Mouse (Mus musculus) heart, embryonic 16.5 days (tissue): ENCODE data around the gene Tmem235. TPM values are rescaled to one million over a fixed set of nuclear protein-coding genes. Genes with fewer than 3 reads are reported as not detected.
"Not testable (repeated sequence)": the region's sequence is repeated elsewhere in the genome, so short reads cannot be mapped to it uniquely, and the experiment has no call there.

Experiments used
- ATAC-seq: fragments of 200-750 bp; cut with Nextera tagmentation; replicated peaks from 2 replicates; pipeline ENCODE4 v1.8.0; 2017; ENCODE audit warnings: moderate number of reproducible peaks; ENCODE audit not compliant: insufficient read depth, low FRiP score; ENCODE audit errors: extremely low read depth
- H3K27ac ChIP-seq: fragments of 300-500 bp; sonication (generic); 2 replicates; pipeline ENCODE4 v1.5.1; 2014; ENCODE audit warnings: mild to moderate bottlenecking, low read length, control low read depth, moderate library complexity
- H3K27me3 ChIP-seq: fragments of 300-500 bp; sonication (generic); 2 replicates; pipeline ENCODE4 v1.6.1; 2014; ENCODE audit warnings: low read length, mixed read lengths; ENCODE audit not compliant: control insufficient read depth, insufficient read depth
- H3K36me3 ChIP-seq: fragments of 300-500 bp; sonication (generic); 2 replicates; pipeline ENCODE4 v1.6.1; 2014; ENCODE audit not compliant: control insufficient read depth, insufficient read depth
- H3K4me1 ChIP-seq: fragments of 300-500 bp; sonication (generic); 2 replicates; pipeline ENCODE4 v1.6.1; 2014; ENCODE audit warnings: low read length, mixed read lengths; ENCODE audit not compliant: control insufficient read depth, insufficient read depth
- H3K4me2 ChIP-seq: fragments of 300-500 bp; sonication (generic); 2 replicates; pipeline ENCODE4 v1.6.1; 2014; ENCODE audit warnings: low read depth, mild to moderate bottlenecking, control low read depth, low read length
- H3K4me3 ChIP-seq: fragments of 300-500 bp; sonication (generic); 2 replicates; pipeline ENCODE4 v1.5.1; 2014; ENCODE audit warnings: mild to moderate bottlenecking, control low read depth, low read length
- H3K9ac ChIP-seq: fragments of 300-500 bp; sonication (generic); 2 replicates; pipeline ENCODE4 v1.6.1; 2014; ENCODE audit warnings: low read length, control low read depth
- H3K9me3 ChIP-seq: fragments of 300-500 bp; sonication (generic); replicated peaks from 2 replicates; pipeline ENCODE4 v1.6.1; 2016; ENCODE audit warnings: low read length; ENCODE audit not compliant: control insufficient read depth
- WGBS: fragments of 180-500 bp; shearing (Covaris S2); extraction: QIAGEN DNeasy Blood & Tissue Kit; methylation state at CpG from one replicate; pipeline ENCODE4 v1.1.7; 2014; 5-methylcytosine and 5-hydroxymethylcytosine counted together
- polyA plus RNA-seq: library from polyadenylated mRNA; unstranded; fragments of >200 nt; fragmentation: Nextera tagmentation; extraction: Ambion mirVana; gene quantifications from 2 replicates; pipeline ENCODE4 v1.2.1, GENCODE M21; 2015

Gene Tmem235
- not detected in 2 replicates for polyA plus RNA-seq

GRCm38 (mm10) chr11:117860601-117861000 lies at the start of gene Tmem235:
Gene Tmem235 (plus strand): TSS chr11:117860752.
- Histone ChIP-seq H3K4me3 (no peak within 1 kb of the TSS), H3K4me1 (no peaks in the 10 kb centered on the region), H3K9me3 (no peaks in the 10 kb centered on the region), H3K9ac (0 out of 2 replicates have a peak within 1 kb of the TSS, but pooled peaks have one; percentile 1), H3K36me3 (peaks cover 18% of the 10 kb centered on the region), H3K4me2 (peak within 1 kb of the TSS; percentile 10; the same call in 1 of the 2 replicates), H3K27me3 (peaks cover 26% of the 10 kb centered on the region), H3K27ac (no peak within 1 kb of the TSS)
- no peak for ATAC-seq
- WGBS: 5% methylated on average over 23 of the region's 23 CpGs

GRCm38 (mm10) chr11:117813867-117814266 lies 46.7 kb upstream of the Tmem235 start:
- no peak overlapping the region for H3K4me2 ChIP-seq
- H3K4me3 ChIP-seq: no peak overlapping the region
- H3K9me3 ChIP-seq: no peaks in the 10 kb centered on the region
- peaks cover 42% of the 10 kb centered on the region for H3K36me3 ChIP-seq
- H3K27me3 ChIP-seq: no peaks in the 10 kb centered on the region
- no peak overlapping the region for H3K9ac ChIP-seq
- 45% methylated on average over 5 of the region's 5 CpGs for WGBS
- H3K4me1 ChIP-seq: peaks cover 42% of the 10 kb centered on the region
- ATAC-seq: no peak
- H3K27ac ChIP-seq: peak overlapping the region; percentile 41; the same call in 1 of the 2 replicates

- Histone ChIP-seq H3K4me2 (no peak overlapping the region), H3K9ac (no peak overlapping the region; the same call in 1 of the 2 replicates), H3K4me3 (no peak overlapping the region), H3K27me3 (no peaks in the 10 kb centered on the region), H3K9me3 (no peaks in the 10 kb centered on the region), H3K4me1 (peaks cover 45% of the 10 kb centered on the region), H3K36me3 (peaks cover 45% of the 10 kb centered on the region), H3K27ac (peak overlapping the region; percentile 60)
- ATAC-seq: no peak
- 82% methylated on average over 6 of the region's 6 CpGs for WGBS
These were observed 45.7 kb upstream of the Tmem235 start for GRCm38 (mm10) chr11:117814704-117815366.

GRCm38 (mm10) chr11:117815850-117816249 lies 44.7 kb upstream of the Tmem235 start:
- Histone ChIP-seq H3K4me1 (peaks cover 46% of the 10 kb centered on the region), H3K36me3 (peaks cover 53% of the 10 kb centered on the region)
- H3K4me2 ChIP-seq, H3K27me3 ChIP-seq, H3K9ac ChIP-seq, ATAC-seq, H3K9me3 ChIP-seq, H3K27ac ChIP-seq, H3K4me3 ChIP-seq: not testable (repeated sequence)
- 78% methylated on average over 9 of the region's 9 CpGs for WGBS

- Histone ChIP-seq H3K4me3 (no peak overlapping the region), H3K4me1 (peaks cover 40% of the 10 kb centered on the region), H3K9me3 (no peaks in the 10 kb centered on the region), H3K27me3 (no peaks in the 10 kb centered on the region), H3K27ac (no peak overlapping the region), H3K36me3 (peaks cover 54% of the 10 kb centered on the region), H3K9ac (no peak overlapping the region), H3K4me2 (no peak overlapping the region)
- no peak for ATAC-seq
- 88% methylated on average over 12 of the region's 13 CpGs for WGBS
These were observed 44.1 kb upstream of the Tmem235 start for GRCm38 (mm10) chr11:117816389-117816996.

GRCm38 (mm10) chr11:117819095-117819494 lies 41.5 kb upstream of the Tmem235 start:
- H3K9ac ChIP-seq: peak overlapping the region; percentile 48
- peaks cover 54% of the 10 kb centered on the region for H3K36me3 ChIP-seq

GRCm38 (mm10) chr11:117820173-117820572 lies 40.4 kb upstream of the Tmem235 start:
- Histone ChIP-seq H3K9me3 (no peaks in the 10 kb centered on the region), H3K4me2 (no peak overlapping the region), H3K27me3 (no peaks in the 10 kb centered on the region), H3K9ac (peak overlapping the region; percentile 33; the same call in 1 of the 2 replicates), H3K4me1 (peaks cover 50% of the 10 kb centered on the region), H3K36me3 (peaks cover 48% of the 10 kb centered on the region), H3K27ac (peak overlapping the region; percentile 94), H3K4me3 (no peak overlapping the region)
- ATAC-seq: no peak
- 90% methylated on average over 7 of the region's 7 CpGs for WGBS

More at GRCm38 (mm10) chr11:117819095-117819494, 41.5 kb upstream of the Tmem235 start:
- WGBS: 50% methylated on average over 8 of the region's 8 CpGs
- H3K9me3 ChIP-seq: no peaks in the 10 kb centered on the region
- H3K27me3 ChIP-seq: no peaks in the 10 kb centered on the region
- no peak overlapping the region for H3K4me3 ChIP-seq
- ATAC-seq: peak; percentile 79
- peaks cover 53% of the 10 kb centered on the region for H3K4me1 ChIP-seq
- peak overlapping the region; percentile 94 for H3K27ac ChIP-seq
- H3K4me2 ChIP-seq: peak overlapping the region; percentile 43

GRCm38 (mm10) chr11:117821868-117822267 lies 38.7 kb upstream of the Tmem235 start:
- Histone ChIP-seq H3K9ac (no peak overlapping the region), H3K4me3 (no peak overlapping the region), H3K4me2 (no peak overlapping the region), H3K4me1 (peaks cover 62% of the 10 kb centered on the region), H3K9me3 (no peaks in the 10 kb centered on the region), H3K36me3 (peaks cover 38% of the 10 kb centered on the region), H3K27ac (peak overlapping the region; percentile 17; the same call in 1 of the 2 replicates), H3K27me3 (no peaks in the 10 kb centered on the region)
- WGBS: 93% methylated on average over 9 of the region's 9 CpGs
- ATAC-seq: no peak

- 36% methylated on average over 7 of the region's 7 CpGs for whole genome bisulfite sequencing
- Histone ChIP-seq H3K36me3 (peaks cover 34% of the 10 kb centered on the region), H3K27me3 (no peaks in the 10 kb centered on the region), H3K4me3 (no peak overlapping the region), H3K4me1 (peaks cover 71% of the 10 kb centered on the region), H3K27ac (peak overlapping the region; percentile 76), H3K9me3 (no peaks in the 10 kb centered on the region), H3K9ac (peak overlapping the region; percentile 54), H3K4me2 (peak overlapping the region; percentile 90)
- ATAC-seq: no peak
These were observed 37.8 kb upstream of the Tmem235 start for GRCm38 (mm10) chr11:117822728-117823241.
